Comparison of ENCODE assay signal across 9 mouse cellular contexts in the genomic region with DNA sequence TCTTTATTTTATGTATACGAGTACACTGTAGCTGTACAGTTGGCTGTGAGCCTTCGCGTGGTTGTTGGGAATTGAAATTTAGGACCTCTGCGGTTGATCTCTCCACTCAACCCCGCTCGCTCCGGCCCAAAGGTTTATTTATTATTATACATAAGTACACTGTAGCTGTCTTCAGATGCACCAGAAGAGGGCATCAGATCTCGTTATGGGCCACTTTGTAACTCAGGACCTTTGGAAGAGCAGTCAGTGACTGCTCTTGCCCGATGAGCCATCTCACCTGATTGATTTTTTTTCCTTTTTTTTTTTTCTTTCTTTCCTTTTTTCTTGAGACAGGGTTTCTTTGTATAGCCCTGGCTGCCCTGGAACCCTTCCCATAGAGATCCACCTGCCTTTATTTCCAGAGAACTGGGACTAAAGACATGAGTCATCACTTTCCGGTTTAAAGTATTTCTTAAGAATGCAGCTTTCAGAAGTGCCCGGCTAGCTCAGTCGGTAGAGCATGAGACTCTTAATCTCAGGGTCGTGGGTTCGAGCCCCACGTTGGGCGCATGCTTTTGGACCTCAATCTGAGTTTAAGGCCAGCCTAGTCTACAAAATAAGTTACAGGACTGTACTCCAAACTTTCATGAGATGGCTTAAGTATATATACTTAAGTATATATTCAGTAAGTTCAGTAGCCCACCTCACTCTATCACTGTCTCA. TPM values are rescaled to one million over a fixed set of nuclear protein-coding genes. Genes with fewer than 3 reads are reported as not detected.
A peak's percentile ranks its signal among the peaks of the same experiment; 100 is the strongest.
DNase-seq lines count a peak whose midpoint lies in the region; ATAC-seq and TF ChIP-seq lines count a peak whose summit lies in the region.
"Had no signal": no experiment of that assay in that cellular context is flagged by ENCODE, and none has a peak within 500 bp of the region (broad histone marks: within the 10 kb centered on the region; RNA-seq: fewer than 3 reads in every experiment).

No protein-coding gene starts in this region.

- peak overlapping the region; percentile 4; the same call in 1 of the 2 replicates for H3K4me3 ChIP-seq in embryonic facial prominence, embryonic 11.5 days (ENCODE audit: low read depth, low read length)
- peak overlapping the region; percentile 8; the same call in 1 of the 2 replicates for H3K4me3 ChIP-seq in intestine, postnatal 0 days (ENCODE audit: low read depth, low read length)

- POLR2A ChIA-PET in Patski (lab: Charles Lee) = interaction anchor here (0.7 to 1.0 kb wide), 2 partner anchors 13 to 165 kb away, joined by 3 read pairs; a partner anchor contains a TSS

- H3K4me2 ChIP-seq in embryonic facial prominence, embryonic 11.5 days (ENCODE audit: low read depth, low read length) = no peak overlapping the region
- H3K4me2 ChIP-seq in intestine, postnatal 0 days (replicated peaks; ENCODE audit: low read depth) = peak overlapping the region; percentile 47

- peak; percentile 7 for DNase-seq in lung, postnatal 10 days
- DNase-seq in lung, postnatal 25 days (ENCODE audit: low spot score) = no peak
- peak; percentile 79 for DNase-seq in Patski (ENCODE audit: low read depth, low spot score)
- peak; percentile 73 for DNase-seq in embryonic facial prominence, embryonic 11.5 days (ENCODE audit: low spot score)
- peak; percentile 17 for DNase-seq in lung, postnatal 36 days
- DNase-seq in gastrocnemius, adult 18-20 months (ENCODE audit: low spot score) = no peak
- DNase-seq in gastrocnemius, adult 8-10 months (ENCODE audit: low spot score in 2 of 2) = no peak

- no peak overlapping the region for H3K9ac ChIP-seq in embryonic facial prominence, embryonic 11.5 days (replicated peaks; ENCODE audit: low read length)
- no peak overlapping the region for H3K9ac ChIP-seq in intestine, postnatal 0 days (ENCODE audit: low read depth, low read length)

- no peaks in the 10 kb centered on the region for H3K36me3 ChIP-seq in embryonic facial prominence, embryonic 11.5 days (replicated peaks; ENCODE audit: control insufficient read depth, insufficient read depth, low read depth, low read length)
- no peaks in the 10 kb centered on the region for H3K36me3 ChIP-seq in intestine, postnatal 0 days (ENCODE audit: control insufficient read depth, insufficient read depth)

- no peaks in the 10 kb centered on the region for H3K9me3 ChIP-seq in embryonic facial prominence, embryonic 11.5 days (replicated peaks; ENCODE audit: control insufficient read depth, low read length)
- no peaks in the 10 kb centered on the region for H3K9me3 ChIP-seq in intestine, postnatal 0 days (ENCODE audit: control insufficient read depth)

- no peaks in the 10 kb centered on the region for H3K27me3 ChIP-seq in Patski
- H3K27me3 ChIP-seq in embryonic facial prominence, embryonic 11.5 days (ENCODE audit: control insufficient read depth, insufficient read depth, low read length) = no peaks in the 10 kb centered on the region
- peaks cover 27% of the 10 kb centered on the region for H3K27me3 ChIP-seq in intestine, postnatal 0 days (replicated peaks; ENCODE audit: control insufficient read depth, insufficient read depth, low read length)

- no peak overlapping the region for H3K27ac ChIP-seq in embryonic facial prominence, embryonic 11.5 days (replicated peaks; ENCODE audit: low read depth, low read length)
- H3K27ac ChIP-seq in intestine, postnatal 0 days (ENCODE audit: low read depth, low read length) = no peak overlapping the region

- peak; percentile 82 for TF ChIP-seq CTCF in Patski (IDR thresholded peaks at IDR 0.05)
- peak; percentile 47; the same call in 1 of the 2 replicates for TF ChIP-seq CTCF in intestine, postnatal 0 days (IDR thresholded peaks at IDR 0.05; ENCODE audit: low read depth)

- in situ Hi-C loops in Patski (cut with MboI; ENCODE audit: low pct_unique_long_range_greater_than_20kb) = loop anchor here (10.0 kb wide), 1 partner anchor 57 kb away; no protein-coding TSS in a partner anchor

- ATAC-seq in Patski = peak; percentile 93
- no peak for ATAC-seq in embryonic facial prominence, embryonic 11.5 days (replicated peaks; ENCODE audit: insufficient number of reproducible peaks, low FRiP score, low TSS enrichment, low read depth)
- 0 out of 2 replicates have a peak, but pooled peaks have one; percentile 36 for ATAC-seq in intestine, postnatal 0 days

- WGBS in embryonic facial prominence, embryonic 11.5 days = 8% methylated on average over 16 of the region's 16 CpGs
- WGBS in intestine, postnatal 0 days = 10% methylated on average over 16 of the region's 16 CpGs

- CTCF ChIA-PET in Patski (lab: Charles Lee) = interaction anchor here (0.9 to 2.1 kb wide), 9 partner anchors 9 to 150 kb away, joined by 3 to 13 read pairs (median 5); no protein-coding TSS in a partner anchor

- no peaks in the 10 kb centered on the region for H3K4me1 ChIP-seq in embryonic facial prominence, embryonic 11.5 days (ENCODE audit: control insufficient read depth, insufficient read depth, low read length)
- H3K4me1 ChIP-seq in intestine, postnatal 0 days (replicated peaks; ENCODE audit: control insufficient read depth, insufficient read depth, low read length) = no peaks in the 10 kb centered on the region

RNA-seq across cellular contexts. Expression of a gene that starts 24.2 kb away (rescaled TPM):
- not detected for polyA plus RNA-seq in Patski (2021)
- not detected in 2 replicates for polyA plus RNA-seq in embryonic facial prominence, embryonic 11.5 days (2014; fragmentation: Nextera tagmentation; extraction: Ambion mirVana)
- 0.54 and 0.56 TPM in 2 replicates for polyA plus RNA-seq in intestine, postnatal 0 days (2015; fragmentation: Nextera tagmentation; extraction: Ambion mirVana)
- total RNA-seq in gastrocnemius, adult 18-20 months (2021) = not detected
- not detected for total RNA-seq in gastrocnemius, adult 8-10 months (2022)
- total RNA-seq: layer of hippocampus, postnatal 10 days had no signal

Comparison
In these comparisons a context has a peak if more than half of its experiments do, and no peak if none do; other contexts are left out.
1. DNase-seq: peak in lung, postnatal 10 days (single experiment), Patski (single experiment), embryonic facial prominence, embryonic 11.5 days (single experiment) and lung, postnatal 36 days (single experiment); none in lung, postnatal 25 days (single experiment), gastrocnemius, adult 18-20 months (single experiment) and gastrocnemius, adult 8-10 months (0 of 2).